Mouse (Mus musculus) small intestine, adult 2 months (tissue): ENCODE measurements around the gene Hsd17b7.

ENCODE experiments used
- CTCF ChIP-seq: fragments of 200-500 bp; IDR thresholded peaks from 2 replicates; pipeline ENCODE4 v1.5.1; 2012; ENCODE audit warnings: low read depth, mild to moderate bottlenecking, control low read depth, inconsistent platforms, low read length, moderate library complexity, mixed read lengths; ENCODE audit not compliant: insufficient replicate concordance, insufficient read length; ENCODE audit errors: extremely low read depth
- POLR2A ChIP-seq: fragments of 200-500 bp; IDR thresholded peaks from 2 replicates; pipeline ENCODE4 v1.6.1; 2012; ENCODE audit warnings: low read depth, mild to moderate bottlenecking, control low read depth, inconsistent platforms, low read length, moderate library complexity

DNA sequence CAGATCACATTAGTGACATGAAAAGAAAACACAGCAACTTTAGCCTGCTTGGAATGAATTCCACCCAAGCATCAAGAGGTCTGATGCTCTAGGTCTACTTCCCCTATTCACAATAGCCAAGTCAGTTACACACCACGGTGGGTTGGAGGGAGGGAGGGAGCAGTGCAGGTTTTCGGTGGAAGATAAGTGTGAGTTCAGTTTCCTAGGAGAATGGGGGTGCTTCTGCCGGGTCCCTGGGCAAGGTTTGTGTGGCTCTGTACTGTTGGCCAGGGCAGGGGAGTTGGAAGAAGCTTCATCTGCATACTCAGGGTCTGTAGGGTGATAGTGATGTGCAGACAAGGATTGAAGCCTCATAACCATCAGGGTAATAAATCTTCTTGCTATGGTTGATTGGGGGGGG, 23.0 kb downstream of the Hsd17b7 start:
- TF ChIP-seq CTCF (no peak), POLR2A (no peak)
